Mouse (Mus musculus) liver, adult 2 months (tissue): ENCODE results near the gene Trim38.
A peak's percentile ranks its signal among the peaks of the same experiment; 100 is the strongest.

Source experiments
- CTCF ChIP-seq: fragments of 200-500 bp; IDR thresholded peaks from 2 replicates; pipeline ENCODE4 v1.5.1; 2011; ENCODE audit warnings: low read depth, low read length, control low read depth
- POLR2A ChIP-seq: fragments of 200-500 bp; IDR thresholded peaks from 2 replicates; pipeline ENCODE4 v1.6.1; 2011; ENCODE audit warnings: low read length, control low read depth; ENCODE audit not compliant: insufficient read depth; ENCODE audit errors: extremely low read depth

GRCm38 (mm10) chr13:23806422-23807052 is 36.8 kb downstream of the Trim38 start, which contains the start of gene Slc17a2:
- no peak for TF ChIP-seq CTCF
- TF ChIP-seq POLR2A = peak; percentile 8; the same call in 1 of the 2 replicates
